Mouse (Mus musculus) limb, embryonic 10.5 days (tissue): ENCODE measurements around the gene Aldh1a1. TPM values are rescaled to one million over a fixed set of nuclear protein-coding genes. Genes with fewer than 3 reads are reported as not detected.

Source experiments
- DNase-seq: peaks from one replicate; pipeline ENCODE4 v3.0.0-alpha.2; 2017; ENCODE audit warnings: low spot score
- H3K27ac ChIP-seq: fragments of 300-500 bp; sonication (generic); 2 replicates; pipeline ENCODE4 v1.5.1; 2016; ENCODE audit warnings: mild to moderate bottlenecking
- H3K27me3 ChIP-seq: fragments of 300-500 bp; sonication (generic); 2 replicates; pipeline ENCODE4 v1.6.1; 2016; ENCODE audit warnings: low read depth, mild to moderate bottlenecking; ENCODE audit not compliant: poor library complexity, severe bottlenecking
- H3K36me3 ChIP-seq: fragments of 300-500 bp; sonication (generic); 2 replicates; pipeline ENCODE4 v1.6.1; 2016; ENCODE audit warnings: mild to moderate bottlenecking, moderate library complexity
- H3K4me1 ChIP-seq: fragments of 300-500 bp; sonication (generic); 2 replicates; pipeline ENCODE4 v1.6.1; 2016
- H3K4me3 ChIP-seq: fragments of 300-500 bp; sonication (generic); 2 replicates; pipeline ENCODE4 v1.5.1; 2016; ENCODE audit warnings: mild to moderate bottlenecking, moderate library complexity
- H3K9me3 ChIP-seq: fragments of 300-500 bp; sonication (generic); replicated peaks from 2 replicates; pipeline ENCODE4 v1.6.1; 2016; ENCODE audit warnings: mild to moderate bottlenecking
- WGBS: fragments of 180-500 bp; shearing (Covaris S2); methylation state at CpG from one replicate; pipeline ENCODE4 v1.1.7; 2016; 5-methylcytosine and 5-hydroxymethylcytosine counted together
- polyA plus RNA-seq: library from polyadenylated mRNA; unstranded; fragments of >200 nt; fragmentation: Nextera tagmentation; extraction: Ambion mirVana; gene quantifications from 2 replicates; pipeline ENCODE4 v1.2.1, GENCODE M21; 2016

Aldh1a1 gene
- polyA plus RNA-seq, 1 experiment from 2014 or later, result 0.20 TPM

DNA sequence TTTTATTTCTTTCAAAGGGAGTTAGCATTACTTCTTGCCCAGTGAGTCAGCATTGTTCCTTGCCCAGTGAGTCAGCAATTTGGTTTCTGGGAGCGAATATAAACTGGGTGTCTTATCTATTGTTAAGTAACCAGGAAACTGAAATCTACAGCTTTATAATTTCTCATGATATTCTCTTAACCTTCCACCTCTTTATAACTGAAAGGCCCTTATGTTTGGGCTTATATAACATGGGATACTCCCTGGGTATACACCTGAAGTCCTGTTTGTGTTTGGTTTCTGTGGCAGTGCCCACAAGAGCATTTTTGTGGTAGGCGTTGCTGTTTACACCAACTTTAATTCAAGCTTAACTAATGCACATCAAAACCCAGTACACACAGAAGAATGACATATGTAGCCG, 66.4 kb downstream of the Aldh1a1 start:
- no peak overlapping the region for H3K4me3 ChIP-seq
- no peaks in the 10 kb centered on the region for H3K4me1 ChIP-seq
- DNase-seq, result no peak
- WGBS, result 96% methylated on average over 3 of the region's 3 CpGs
- no peaks in the 10 kb centered on the region for H3K27me3 ChIP-seq
- H3K36me3 ChIP-seq, result no peaks in the 10 kb centered on the region
- no peak overlapping the region for H3K27ac ChIP-seq
- no peaks in the 10 kb centered on the region for H3K9me3 ChIP-seq

DNA sequence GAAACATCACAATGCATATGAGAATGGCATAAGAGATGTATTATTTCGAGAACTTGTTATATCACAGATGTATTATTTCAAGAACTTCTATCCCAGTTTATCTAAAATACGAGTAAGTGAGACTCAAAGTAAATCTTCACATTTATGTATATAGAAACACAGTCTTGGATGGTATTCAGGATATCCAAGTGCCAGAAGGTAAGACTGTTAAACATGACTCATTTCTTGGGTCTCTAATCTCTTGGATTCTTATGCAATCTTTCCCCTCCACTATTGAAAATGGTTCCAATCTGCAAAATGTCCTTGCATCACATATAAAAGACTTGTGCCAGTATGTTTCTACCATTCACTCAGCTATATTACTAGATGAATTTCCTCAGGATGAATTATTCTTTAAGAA, 67.4 kb downstream of the Aldh1a1 start:
- H3K36me3 ChIP-seq, result no peaks in the 10 kb centered on the region

DNA sequence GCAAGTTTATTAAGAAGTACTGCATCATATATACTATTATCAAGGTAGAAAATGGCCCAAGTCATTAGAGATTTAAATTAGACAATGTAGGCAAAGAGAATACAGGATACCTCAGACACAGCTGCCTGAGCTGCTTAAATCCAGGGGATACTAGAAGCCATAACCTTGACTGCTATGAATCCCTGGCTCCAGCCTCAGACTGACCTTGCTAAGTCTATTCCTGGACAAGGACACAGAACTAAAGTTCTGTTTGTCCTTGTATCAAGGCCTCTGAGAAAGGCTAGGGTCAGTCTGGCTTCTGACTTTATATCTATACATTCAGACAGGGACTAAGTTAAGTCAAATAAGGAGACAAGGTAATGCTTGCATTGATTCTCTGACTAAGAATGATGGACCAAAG, 69.9 kb downstream of the Aldh1a1 start:
- Histone ChIP-seq H3K36me3 (no peaks in the 10 kb centered on the region), H3K4me1 (no peaks in the 10 kb centered on the region), H3K9me3 (no peaks in the 10 kb centered on the region), H3K4me3 (no peak overlapping the region), H3K27me3 (no peaks in the 10 kb centered on the region), H3K27ac (no peak overlapping the region)
- DNase-seq, result no peak

More for the DNA sequence above, 67.4 kb downstream of the Aldh1a1 start:
- Histone ChIP-seq H3K9me3 (no peaks in the 10 kb centered on the region), H3K27me3 (no peaks in the 10 kb centered on the region), H3K4me3 (no peak overlapping the region), H3K4me1 (no peaks in the 10 kb centered on the region), H3K27ac (no peak overlapping the region)
- WGBS, result 90% methylated on average over 2 of the region's 2 CpGs
- no peak for DNase-seq

DNA sequence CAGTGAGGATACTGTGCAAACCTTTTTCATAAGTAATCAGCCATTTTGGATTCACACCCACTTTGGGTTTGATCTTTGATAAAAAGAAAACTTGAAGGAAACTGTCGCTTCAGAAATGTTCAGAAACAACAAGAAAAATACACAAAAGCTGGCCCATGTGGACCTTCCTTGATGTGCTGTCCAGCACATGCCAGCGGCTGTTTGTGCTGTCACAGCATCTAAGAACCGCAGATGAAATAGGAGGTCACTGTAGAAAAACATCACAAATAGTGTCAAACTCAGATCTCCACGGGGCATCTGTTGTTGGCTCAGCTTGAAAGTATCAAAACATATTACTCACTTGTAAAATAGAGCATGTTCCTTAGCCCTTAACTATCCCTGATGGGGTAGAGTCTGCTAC, 73.8 kb downstream of the Aldh1a1 start:
- H3K27ac ChIP-seq, result no peak overlapping the region
- H3K4me1 ChIP-seq, result no peaks in the 10 kb centered on the region
- no peaks in the 10 kb centered on the region for H3K36me3 ChIP-seq
- 81% methylated on average over 4 of the region's 4 CpGs for WGBS
- DNase-seq, result no peak
- H3K4me3 ChIP-seq, result no peak overlapping the region
- H3K27me3 ChIP-seq, result no peaks in the 10 kb centered on the region
- H3K9me3 ChIP-seq, result no peaks in the 10 kb centered on the region

DNA sequence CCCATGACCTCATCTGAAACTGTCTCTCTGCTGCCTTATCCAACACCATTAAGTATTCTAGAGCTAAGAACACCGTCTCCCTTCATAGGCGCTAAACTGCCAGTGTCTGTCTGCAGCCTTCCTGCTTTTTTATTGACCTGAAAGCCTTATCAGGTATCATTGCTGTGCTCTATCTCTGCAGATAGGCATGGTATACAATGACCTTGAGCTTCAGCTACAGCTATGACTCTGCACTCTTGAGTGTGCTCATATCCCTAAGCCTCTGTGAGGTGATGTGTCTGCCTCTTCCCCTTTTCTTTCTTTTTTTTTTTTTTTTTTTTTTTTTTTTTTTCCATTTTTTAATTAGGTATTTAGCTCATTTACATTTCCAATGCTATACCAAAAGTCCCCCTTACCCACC, 74.5 kb downstream of the Aldh1a1 start:
- H3K27ac ChIP-seq, result no peak overlapping the region
- H3K27me3 ChIP-seq, result no peaks in the 10 kb centered on the region
- no peaks in the 10 kb centered on the region for H3K9me3 ChIP-seq
- no peaks in the 10 kb centered on the region for H3K4me1 ChIP-seq
- no peaks in the 10 kb centered on the region for H3K36me3 ChIP-seq
- H3K4me3 ChIP-seq, result no peak overlapping the region
- 96% methylated on average over 2 of the region's 2 CpGs for WGBS
- no peak for DNase-seq

DNA sequence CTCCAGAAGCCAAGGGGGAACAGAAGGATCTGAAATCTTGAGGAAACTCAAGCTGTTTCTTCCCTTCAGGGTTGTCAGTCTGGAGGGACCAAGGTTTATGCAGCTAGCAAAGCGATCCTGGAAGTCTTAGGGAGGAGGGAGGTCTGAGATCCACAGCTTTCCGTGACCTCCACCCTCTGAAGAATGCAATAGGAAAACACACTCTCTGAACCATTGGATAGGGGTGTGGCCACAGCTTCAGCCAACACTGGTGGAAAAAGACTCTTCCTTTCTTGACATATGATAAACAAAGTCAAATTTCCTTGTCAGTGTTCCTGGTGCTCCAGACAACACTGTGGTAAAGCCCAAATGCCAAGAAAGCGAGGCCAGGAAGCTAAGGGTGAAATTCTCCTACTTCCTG, 84.5 kb downstream of the Aldh1a1 start:
- DNase-seq, result no peak
- H3K27ac ChIP-seq, result no peak overlapping the region
- 82% methylated on average over 3 of the region's 3 CpGs for WGBS
- no peaks in the 10 kb centered on the region for H3K36me3 ChIP-seq
- H3K9me3 ChIP-seq, result no peaks in the 10 kb centered on the region
- H3K27me3 ChIP-seq, result no peaks in the 10 kb centered on the region
- H3K4me3 ChIP-seq, result no peak overlapping the region
- H3K4me1 ChIP-seq, result no peaks in the 10 kb centered on the region

DNA sequence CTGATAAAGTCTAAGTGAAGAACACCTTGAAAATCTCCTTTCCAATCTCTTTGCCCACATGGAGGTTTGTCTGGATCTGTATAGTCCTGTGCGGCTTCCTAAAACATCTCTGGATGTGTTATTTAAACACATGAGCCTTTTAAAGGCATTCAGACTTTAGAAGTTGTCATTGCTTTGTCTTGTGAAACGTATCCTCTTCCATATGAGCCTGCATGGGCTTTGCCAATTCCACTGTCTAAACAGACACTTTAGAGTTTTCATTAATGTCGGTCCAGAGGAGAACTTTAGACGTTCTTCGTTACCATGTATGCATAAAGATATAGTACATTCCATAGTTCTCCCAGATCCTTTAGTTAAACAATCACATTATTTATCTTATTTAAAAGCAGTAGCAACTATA, 84.9 kb downstream of the Aldh1a1 start:
- Histone ChIP-seq H3K4me1 (no peaks in the 10 kb centered on the region), H3K9me3 (no peaks in the 10 kb centered on the region), H3K27ac (no peak overlapping the region), H3K36me3 (no peaks in the 10 kb centered on the region), H3K27me3 (no peaks in the 10 kb centered on the region), H3K4me3 (no peak overlapping the region)
- no peak for DNase-seq
- 88% methylated on average over 5 of the region's 5 CpGs for whole genome bisulfite sequencing

DNA sequence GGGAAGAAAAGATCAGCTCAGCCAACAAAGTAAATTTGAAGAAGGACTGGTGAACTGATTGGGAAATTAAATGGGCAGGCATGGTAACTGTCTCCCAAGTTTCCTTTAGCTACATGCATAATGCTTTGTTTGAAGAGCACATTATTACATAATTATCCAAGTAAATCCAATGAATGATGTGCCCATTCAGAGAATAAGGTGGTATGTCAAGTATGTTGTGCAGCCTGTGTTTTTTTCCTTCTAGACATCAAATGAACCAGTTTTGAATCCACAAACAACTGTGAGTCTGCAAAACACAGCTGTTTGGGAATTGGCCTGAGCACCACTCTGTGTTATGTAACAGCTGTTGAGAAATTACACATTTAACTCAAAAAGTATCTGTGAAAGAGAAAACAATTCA, 107.4 kb downstream of the Aldh1a1 start:
- no peaks in the 10 kb centered on the region for H3K36me3 ChIP-seq
- no peaks in the 10 kb centered on the region for H3K27me3 ChIP-seq
- no peaks in the 10 kb centered on the region for H3K4me1 ChIP-seq
- DNase-seq, result no peak
- no peaks in the 10 kb centered on the region for H3K9me3 ChIP-seq
- H3K27ac ChIP-seq, result no peak overlapping the region
- H3K4me3 ChIP-seq, result no peak overlapping the region

DNA sequence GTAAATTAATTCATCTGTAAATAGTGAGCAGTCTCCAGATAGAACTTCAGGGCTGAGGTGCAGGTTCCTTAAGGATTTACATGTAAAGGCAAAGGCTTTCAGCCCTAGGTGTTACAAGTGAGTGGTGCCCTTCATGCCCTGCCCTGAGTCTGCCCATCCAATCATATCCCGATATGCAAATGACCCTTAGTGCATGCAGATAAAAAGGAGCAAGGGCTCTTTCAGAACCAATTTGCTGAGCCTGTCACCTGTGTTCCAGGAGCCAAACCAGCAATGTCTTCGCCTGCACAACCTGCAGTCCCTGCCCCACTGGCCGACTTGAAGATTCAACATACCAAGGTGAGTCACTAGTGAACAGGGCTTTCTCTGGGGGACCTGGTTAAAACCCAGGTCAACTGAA, 109.2 kb downstream of the Aldh1a1 start:
- no peak for DNase-seq
- Histone ChIP-seq H3K36me3 (no peaks in the 10 kb centered on the region), H3K27ac (no peak overlapping the region), H3K27me3 (no peaks in the 10 kb centered on the region), H3K4me1 (no peaks in the 10 kb centered on the region), H3K9me3 (no peaks in the 10 kb centered on the region), H3K4me3 (no peak overlapping the region)
- 58% methylated on average over 3 of the region's 3 CpGs for WGBS

DNA sequence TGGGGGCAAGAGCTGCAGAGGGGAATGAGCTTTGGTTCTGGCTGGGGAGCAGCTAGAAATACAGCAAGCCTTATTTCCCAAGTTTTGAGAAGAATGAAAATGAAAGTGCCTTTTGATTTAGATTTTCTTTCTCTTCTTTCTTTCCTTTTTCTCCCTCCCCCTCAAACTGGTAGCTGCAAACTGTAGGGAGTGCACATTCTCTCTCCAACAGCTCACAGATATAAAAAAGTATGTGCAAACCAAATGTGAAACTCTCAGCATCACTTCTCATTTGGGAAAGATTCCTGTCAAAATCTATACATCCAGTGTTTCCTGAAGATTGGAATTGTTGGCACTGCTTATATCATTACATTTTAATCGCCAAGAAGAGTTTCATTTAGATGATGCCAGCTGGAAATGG, 110.7 kb downstream of the Aldh1a1 start:
- H3K9me3 ChIP-seq, result no peaks in the 10 kb centered on the region
- 83% methylated on average over 1 of the region's 1 CpGs for WGBS
- H3K27ac ChIP-seq, result no peak overlapping the region
- H3K4me1 ChIP-seq, result no peaks in the 10 kb centered on the region
- no peaks in the 10 kb centered on the region for H3K36me3 ChIP-seq
- no peaks in the 10 kb centered on the region for H3K27me3 ChIP-seq
- H3K4me3 ChIP-seq, result no peak overlapping the region
- no peak for DNase-seq

DNA sequence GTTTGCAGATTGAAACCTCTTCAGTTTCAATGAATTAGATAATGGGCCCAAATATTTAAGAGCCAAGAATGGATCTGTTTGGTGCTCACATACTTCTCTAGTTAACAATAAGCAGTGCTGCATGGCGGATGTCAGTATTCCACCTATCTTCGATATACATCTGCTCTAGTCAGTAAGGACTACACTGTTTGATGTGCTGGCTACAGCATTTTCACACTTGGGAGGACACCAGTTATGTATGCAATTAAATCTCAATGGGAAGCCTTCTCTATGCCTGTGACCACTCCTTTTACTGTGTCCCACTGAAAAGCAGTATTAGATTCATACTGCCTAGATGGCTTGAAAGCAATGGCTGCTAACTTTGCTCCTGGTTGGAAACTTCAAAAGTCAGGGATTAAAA, 111.4 kb downstream of the Aldh1a1 start:
- Histone ChIP-seq H3K9me3 (no peaks in the 10 kb centered on the region), H3K36me3 (no peaks in the 10 kb centered on the region), H3K4me3 (no peak overlapping the region), H3K27ac (no peak overlapping the region), H3K27me3 (no peaks in the 10 kb centered on the region), H3K4me1 (no peaks in the 10 kb centered on the region)
- 95% methylated on average over 2 of the region's 2 CpGs for WGBS
- no peak for DNase-seq

DNA sequence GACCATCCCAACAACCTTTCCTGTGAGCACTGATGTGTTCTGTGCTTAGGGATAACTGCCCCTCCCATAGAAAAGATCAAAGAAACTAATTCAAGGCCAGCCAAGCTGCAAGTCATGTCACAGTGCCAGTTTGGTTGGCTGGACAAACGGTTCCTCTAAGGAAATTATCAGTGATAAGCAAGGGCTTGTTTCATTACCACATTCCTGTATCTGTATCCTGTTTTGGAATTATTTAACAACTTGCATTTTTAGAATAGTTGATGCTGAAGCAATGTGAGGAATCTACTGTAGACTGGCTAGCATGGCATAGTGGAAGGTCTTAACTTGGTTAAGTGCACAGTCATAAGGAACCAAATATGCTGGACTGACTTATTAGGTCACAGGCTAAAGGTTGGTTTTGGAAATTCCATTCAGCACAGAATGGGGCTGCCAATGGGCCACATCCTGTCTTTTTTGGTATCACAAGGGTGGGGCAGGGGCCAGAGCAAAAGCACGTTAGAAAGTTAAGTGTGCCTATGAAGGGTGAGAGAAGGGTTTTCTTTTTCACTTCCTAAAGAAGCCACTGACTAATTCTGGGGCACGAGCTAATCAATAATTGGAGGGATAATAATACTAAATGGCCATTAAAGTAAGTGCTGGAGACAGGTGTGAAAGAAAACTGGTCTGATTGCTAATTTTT, 121.9 kb downstream of the Aldh1a1 start:
- no peaks in the 10 kb centered on the region for H3K9me3 ChIP-seq
- 74% methylated on average over 3 of the region's 3 CpGs for WGBS
- no peak overlapping the region for H3K27ac ChIP-seq
- H3K4me3 ChIP-seq, result no peak overlapping the region
- no peaks in the 10 kb centered on the region for H3K27me3 ChIP-seq
- no peaks in the 10 kb centered on the region for H3K36me3 ChIP-seq
- H3K4me1 ChIP-seq, result no peaks in the 10 kb centered on the region
- DNase-seq, result no peak

DNA sequence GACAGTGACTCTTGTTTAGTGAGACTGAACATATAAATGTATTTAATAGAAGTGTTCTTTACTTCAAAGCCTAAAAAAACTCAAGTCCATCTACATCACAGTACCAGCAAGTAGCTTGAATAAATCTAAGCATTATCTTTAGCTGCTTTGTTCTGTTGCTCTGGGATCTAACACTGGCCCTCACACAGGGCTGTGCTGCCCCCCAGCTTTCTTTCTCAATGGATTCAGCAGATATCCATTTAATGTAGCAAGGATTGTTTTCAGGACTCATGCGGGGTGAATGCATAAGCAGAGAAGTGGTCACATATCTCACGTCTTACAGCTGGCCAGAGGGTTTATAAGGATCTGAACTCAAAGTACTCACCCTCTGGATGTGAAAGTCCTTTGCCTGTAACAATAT, 129.9 kb downstream of the Aldh1a1 start:
- 85% methylated on average over 2 of the region's 2 CpGs for WGBS
- Histone ChIP-seq H3K4me1 (no peaks in the 10 kb centered on the region), H3K4me3 (no peak overlapping the region), H3K27me3 (no peaks in the 10 kb centered on the region), H3K36me3 (no peaks in the 10 kb centered on the region), H3K27ac (no peak overlapping the region), H3K9me3 (no peaks in the 10 kb centered on the region)
- no peak for DNase-seq

DNA sequence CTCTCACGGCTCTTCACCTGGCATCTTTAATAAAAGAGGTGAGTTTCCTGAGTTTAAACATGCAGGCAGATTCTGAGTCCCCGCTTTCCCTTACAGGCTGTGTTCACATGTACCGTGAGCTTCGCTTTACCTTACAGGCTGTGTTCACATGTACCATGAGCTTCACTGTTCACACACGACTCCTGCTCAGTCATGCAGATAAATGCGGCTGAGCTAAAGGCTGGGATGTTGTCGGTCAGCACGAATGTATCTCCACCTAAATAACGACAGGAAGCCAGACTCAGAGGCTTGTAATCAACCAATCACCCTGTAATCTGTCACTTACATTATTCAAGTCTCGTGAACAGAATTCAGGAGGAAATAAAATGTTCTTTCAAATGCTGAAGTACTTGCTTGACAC, 130.9 kb downstream of the Aldh1a1 start:
- no peaks in the 10 kb centered on the region for H3K36me3 ChIP-seq
- no peak overlapping the region for H3K4me3 ChIP-seq
- H3K27me3 ChIP-seq, result no peaks in the 10 kb centered on the region
- no peaks in the 10 kb centered on the region for H3K9me3 ChIP-seq
- WGBS, result 79% methylated on average over 10 of the region's 10 CpGs
- H3K4me1 ChIP-seq, result no peaks in the 10 kb centered on the region
- no peak overlapping the region for H3K27ac ChIP-seq
- DNase-seq, result no peak
